Mouse (Mus musculus): ENCODE results near the gene Nyap1. TPM values are rescaled to one million over a fixed set of nuclear protein-coding genes. Genes with fewer than 3 reads are reported as not detected.
A peak's percentile ranks its signal among the peaks of the same experiment; 100 is the strongest.

The Nyap1 gene
- 10 to 100 TPM; 70.1 to 79.5 TPM for total RNA-seq (2021)

GRCm38 (mm10) chr5:137741023-137741931, at the start of gene Nyap1:
Gene Nyap1, minus strand, starts transcription at chr5:137741607.
- DNase-seq (ENCODE audit: low spot score in 2 of 2), result peak; percentile 82 to 83
- intact Hi-C loops (cut with DNase I), result loop anchor here (5.0 kb wide), 1 partner anchor 84 kb away; no protein-coding TSS in a partner anchor

- intact Hi-C loops (cut with DNase I), result loop anchor here (2.0 kb wide), 1 partner anchor 90 kb away; no protein-coding TSS in a partner anchor
- DNase-seq (ENCODE audit: low spot score in 2 of 2), result no peak
These were observed 47.6 kb upstream of the Nyap1 start for GRCm38 (mm10) chr5:137788946-137789531.

GRCm38 (mm10) chr5:137788171-137788570, 46.8 kb upstream of the Nyap1 start:
- DNase-seq (ENCODE audit: low spot score in 2 of 2), result no peak
- intact Hi-C loops (cut with DNase I), result loop anchor here (2.0 kb wide), 1 partner anchor 91 kb away; no protein-coding TSS in a partner anchor

GRCm38 (mm10) chr5:137787151-137787928, 45.9 kb upstream of the Nyap1 start, which contains the start of the genes Mepce and Zcwpw1:
Gene Mepce, minus strand, starts transcription at chr5:137787655.
Gene Zcwpw1, plus strand, starts transcription at chr5:137787798.
- DNase-seq (ENCODE audit: low spot score in 2 of 2), result peak; percentile 95 to 96
- intact Hi-C loops (cut with DNase I), result loop anchor here (1.0 kb wide), 2 partner anchors 186 to 374 kb away; partner anchors contain the start of genes Cops6 and Mospd3

GRCm38 (mm10) chr5:137786109-137786942, 44.9 kb upstream of the Nyap1 start:
- DNase-seq (ENCODE audit: low spot score in 2 of 2), result peak; percentile 99
- intact Hi-C loops (cut with DNase I), result no loop called here

GRCm38 (mm10) chr5:137785164-137786031, 44.0 kb upstream of the Nyap1 start:
- intact Hi-C loops (cut with DNase I), result no loop called here
- peak; percentile 25 to 41 for DNase-seq (ENCODE audit: low spot score in 2 of 2)

- DNase-seq (ENCODE audit: low spot score in 2 of 2), result no peak
- intact Hi-C loops (cut with DNase I), result no loop called here
These were observed 43.1 kb upstream of the Nyap1 start for GRCm38 (mm10) chr5:137784546-137784945.

- DNase-seq (ENCODE audit: low spot score in 2 of 2), result no peak
- intact Hi-C loops (cut with DNase I), result no loop called here
These were observed 42.6 kb upstream of the Nyap1 start for GRCm38 (mm10) chr5:137783901-137784540.

- no peak for DNase-seq (ENCODE audit: low spot score in 2 of 2)
- intact Hi-C loops (cut with DNase I), result no loop called here
These were observed 41.5 kb upstream of the Nyap1 start for GRCm38 (mm10) chr5:137782776-137783522.

GRCm38 (mm10) chr5:137781661-137782060, 40.3 kb upstream of the Nyap1 start:
- DNase-seq (ENCODE audit: low spot score in 2 of 2), result no peak
- intact Hi-C loops (cut with DNase I), result no loop called here

- DNase-seq (ENCODE audit: low spot score in 2 of 2), result no peak
- intact Hi-C loops (cut with DNase I), result loop anchor here (10.0 kb wide), 1 partner anchor 444 kb away; the partner anchor contains the start of gene Slc12a9
These were observed 37.9 kb upstream of the Nyap1 start for GRCm38 (mm10) chr5:137779053-137779933.

GRCm38 (mm10) chr5:137778635-137779034, 37.2 kb upstream of the Nyap1 start, which contains the start of gene Ppp1r35:
Gene Ppp1r35, plus strand, starts transcription at chr5:137778849.
- DNase-seq (ENCODE audit: low spot score in 2 of 2), result peak; percentile 96 to 97
- intact Hi-C loops (cut with DNase I), result loop anchor here (10.0 kb wide), 1 partner anchor 444 kb away; the partner anchor contains the start of gene Slc12a9

- intact Hi-C loops (cut with DNase I), result loop anchor here (10.0 kb wide), 1 partner anchor 443 kb away; the partner anchor contains the start of gene Slc12a9
- no peak for DNase-seq (ENCODE audit: low spot score in 2 of 2)
These were observed 35.9 kb upstream of the Nyap1 start for GRCm38 (mm10) chr5:137777267-137777845.

- no peak for DNase-seq (ENCODE audit: low spot score in 2 of 2)
- intact Hi-C loops (cut with DNase I), result loop anchor here (10.0 kb wide), 1 partner anchor 442 kb away; the partner anchor contains the start of gene Slc12a9
These were observed 35.1 kb upstream of the Nyap1 start for GRCm38 (mm10) chr5:137776408-137776918.
